Mouse (Mus musculus) thymus, postnatal 4 days (tissue): ENCODE data around the gene Pprc1.

Source experiments
- DNase-seq: peaks from one replicate; pipeline ENCODE4 v3.0.0; 2021

Gene Pprc1

GRCm38 (mm10) chr19:46056947-46057607 is 12.4 kb downstream of the Pprc1 start:
- peak; percentile 84 for DNase-seq

DNA sequence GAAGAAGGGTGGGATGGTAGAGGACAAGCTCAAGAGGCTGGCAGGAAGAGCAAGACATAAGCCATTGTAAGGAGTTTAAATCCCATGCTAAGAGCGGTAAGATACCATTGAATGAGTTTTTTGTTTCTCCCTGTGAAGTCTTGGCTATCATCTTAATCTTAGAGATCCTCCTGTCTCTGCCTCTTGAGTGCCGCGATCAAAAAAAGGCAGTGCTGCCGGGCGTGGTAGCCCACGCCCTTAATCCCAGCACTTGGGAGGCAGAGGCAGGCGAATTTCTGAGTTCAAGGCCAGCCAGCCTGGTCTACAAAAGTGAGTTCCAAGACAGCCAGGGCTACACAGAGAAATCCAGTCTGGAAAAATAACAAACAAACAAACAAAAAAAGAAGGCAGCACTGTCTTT is 13.8 kb downstream of the Pprc1 start:
- DNase-seq, result no peak

DNA sequence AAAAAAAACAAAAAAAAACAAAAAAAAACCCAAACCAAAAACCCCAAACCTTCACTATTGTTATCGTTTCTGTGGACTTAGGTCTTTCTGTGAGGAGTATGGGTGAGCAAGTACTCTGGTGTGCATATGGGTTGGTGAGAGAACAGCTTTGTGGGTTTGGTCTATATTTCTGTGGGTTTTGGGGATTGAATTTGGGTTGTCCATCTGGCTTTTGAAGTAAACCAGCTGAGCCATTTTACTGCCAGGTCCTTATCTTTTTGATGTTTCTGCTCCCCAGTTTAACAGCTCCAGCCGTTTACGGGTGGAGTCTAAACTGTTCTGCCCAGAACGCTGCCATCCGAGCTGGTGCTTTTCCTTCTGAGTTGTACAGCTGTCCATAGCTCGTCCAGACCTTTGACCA is 16.2 kb downstream of the Pprc1 start:
- DNase-seq, result no peak

- no peak for DNase-seq
These were observed 23.4 kb downstream of the Pprc1 start for GRCm38 (mm10) chr19:46068054-46068453.

GRCm38 (mm10) chr19:46073285-46073684 is 28.6 kb downstream of the Pprc1 start:
- DNase-seq, result no peak

DNA sequence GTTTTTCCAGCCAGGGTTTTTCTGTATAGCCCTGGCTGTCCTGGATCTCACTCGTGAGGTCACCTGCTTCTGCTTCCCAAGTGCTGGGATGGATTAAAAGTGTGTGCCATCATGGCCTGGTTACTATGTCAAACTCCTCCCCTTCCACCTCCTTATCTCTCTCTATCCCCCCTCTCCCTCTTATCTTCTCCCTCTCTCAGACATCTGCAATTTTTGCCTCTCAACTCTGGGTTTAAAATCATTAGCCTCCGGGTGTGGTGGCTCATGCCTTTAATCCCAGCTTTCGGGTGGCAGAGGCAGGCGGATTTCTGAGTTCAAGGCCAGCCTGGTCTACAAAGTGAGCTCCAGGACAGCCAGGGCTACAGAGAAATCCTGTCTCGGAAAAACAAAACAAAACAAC is 29.6 kb downstream of the Pprc1 start:
- DNase-seq, result no peak

- DNase-seq, result peak; percentile 99
These were observed 31.2 kb downstream of the Pprc1 start, which contains the start of gene Nolc1 for GRCm38 (mm10) chr19:46075616-46076607. Nolc1 (plus strand) TSS chr19:46075863.

DNA sequence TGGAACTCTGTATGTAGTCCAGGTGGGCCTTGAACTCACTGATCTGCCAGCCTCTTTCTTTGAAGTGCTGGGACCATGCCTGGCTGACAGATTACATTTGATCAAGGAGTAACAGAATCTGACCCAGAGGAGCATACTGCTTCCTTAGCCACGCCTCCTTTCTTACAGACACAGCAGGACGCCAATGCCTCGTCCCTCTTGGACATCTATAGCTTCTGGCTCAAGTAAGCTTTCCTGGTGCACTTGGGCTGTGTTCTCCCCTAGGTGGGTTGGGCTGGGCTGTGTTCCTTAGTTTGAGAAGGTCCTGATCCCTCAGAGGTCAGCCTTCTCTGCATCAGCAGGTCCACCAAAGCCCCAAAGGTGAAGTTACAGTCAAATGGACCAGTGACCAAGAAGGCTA is 33.8 kb downstream of the Pprc1 start:
- no peak for DNase-seq

- DNase-seq, result no peak
These were observed 40.5 kb downstream of the Pprc1 start for GRCm38 (mm10) chr19:46085185-46085584.

DNA sequence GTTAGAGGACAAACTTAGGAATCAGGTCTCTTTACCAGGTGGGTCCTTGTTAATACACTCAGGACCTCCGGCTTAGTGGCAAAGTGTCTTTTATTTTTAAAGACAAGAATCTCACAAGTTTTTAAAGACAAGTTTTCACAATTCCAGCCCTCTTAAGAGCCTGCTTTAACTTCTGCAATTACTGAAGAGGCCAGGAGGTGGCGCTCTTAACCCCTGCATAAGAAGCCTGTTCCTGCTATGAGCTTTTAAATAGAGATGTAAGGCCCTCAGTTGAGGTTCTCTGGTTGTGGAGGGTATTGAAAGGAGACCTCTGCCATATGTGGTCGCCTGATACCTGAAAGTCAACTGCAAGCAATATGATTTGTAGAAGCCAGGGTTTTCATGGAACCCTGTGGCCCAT is 41.7 kb downstream of the Pprc1 start:
- peak; percentile 73 for DNase-seq

GRCm38 (mm10) chr19:46087871-46088270 is 43.2 kb downstream of the Pprc1 start:
- no peak for DNase-seq

- DNase-seq, result no peak
These were observed 47.0 kb downstream of the Pprc1 start for GRCm38 (mm10) chr19:46091641-46092040.

- DNase-seq, result no peak
These were observed 49.5 kb downstream of the Pprc1 start for GRCm38 (mm10) chr19:46094144-46094543.

DNA sequence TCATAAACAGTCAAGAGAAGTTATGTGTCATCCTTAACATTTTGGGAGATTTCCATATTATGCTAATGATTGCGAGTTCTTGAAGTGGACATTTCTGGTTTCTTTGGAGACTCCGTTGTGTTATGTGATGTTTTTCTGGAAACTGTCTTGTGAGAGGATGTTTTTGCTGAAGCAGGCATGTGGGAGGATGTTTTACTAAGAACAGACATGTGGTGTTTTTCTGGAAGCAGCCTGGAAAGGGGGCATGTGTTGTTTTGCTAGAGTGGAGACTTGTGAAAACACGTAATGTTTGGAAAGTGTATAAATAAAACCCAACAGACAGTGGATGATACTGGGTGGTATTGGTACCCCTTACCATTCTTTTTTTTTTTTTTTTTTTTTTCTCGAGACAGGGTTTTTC is 50.6 kb downstream of the Pprc1 start:
- DNase-seq, result no peak

DNA sequence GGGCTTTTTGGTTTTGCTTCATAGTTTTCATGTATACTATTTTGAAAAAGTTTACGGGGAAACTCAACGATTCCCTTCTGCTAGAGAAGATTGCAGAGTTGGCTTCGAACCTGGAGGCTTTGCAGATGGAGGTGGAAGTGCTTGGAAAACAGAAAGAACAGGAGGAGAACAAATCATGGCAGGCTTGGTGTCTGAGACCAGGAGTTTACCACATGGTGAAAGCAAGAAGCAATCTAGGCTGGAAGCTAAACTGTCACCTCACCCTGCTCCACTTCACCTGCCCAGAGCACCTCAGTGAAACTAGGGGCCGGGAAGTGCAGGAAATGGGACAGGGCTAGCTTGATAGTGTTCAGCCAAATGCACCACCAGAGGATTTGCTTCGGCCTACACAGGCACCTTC is 51.7 kb downstream of the Pprc1 start:
- DNase-seq, result no peak

DNA sequence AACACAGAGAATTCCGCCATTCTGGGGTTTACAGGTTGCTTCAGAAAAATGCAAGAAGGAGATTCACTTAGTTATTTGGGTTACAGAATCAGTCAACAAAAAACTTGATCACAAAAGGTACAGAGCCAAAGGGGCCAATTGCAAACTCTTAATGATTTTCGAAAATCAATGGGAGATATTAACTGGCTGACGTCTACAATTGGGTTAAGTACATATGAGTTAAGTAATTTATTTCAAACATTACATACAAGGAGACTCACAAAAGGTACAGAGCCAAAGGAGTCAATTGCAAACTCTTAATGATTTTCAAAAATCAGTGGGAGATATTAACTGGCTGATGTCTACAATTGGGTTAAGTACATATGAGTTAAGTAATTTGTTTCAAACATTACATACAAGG is 54.9 kb downstream of the Pprc1 start:
- DNase-seq, result no peak

- no peak for DNase-seq
These were observed 58.9 kb downstream of the Pprc1 start for GRCm38 (mm10) chr19:46103437-46104186.

DNA sequence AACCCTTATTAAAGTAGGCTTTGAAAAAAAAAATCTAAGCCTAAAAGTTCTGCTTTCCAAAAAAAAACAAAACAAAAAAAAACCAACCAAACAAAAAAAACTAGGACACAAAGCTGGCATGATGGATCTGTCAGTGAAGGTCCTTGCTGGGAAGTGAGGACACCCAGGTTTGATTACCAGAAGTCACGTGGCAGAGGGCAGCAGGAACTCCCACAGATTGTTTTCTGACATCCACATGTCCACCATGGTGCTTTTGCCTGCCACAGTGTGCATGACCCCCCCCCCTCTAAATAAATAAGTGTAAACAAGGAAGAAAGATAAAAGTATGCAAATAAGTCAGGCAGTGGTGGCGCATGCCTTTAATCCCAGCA is 59.5 kb downstream of the Pprc1 start:
- DNase-seq, result no peak

GRCm38 (mm10) chr19:46110214-46110613 is 65.5 kb downstream of the Pprc1 start:
- no peak for DNase-seq

DNA sequence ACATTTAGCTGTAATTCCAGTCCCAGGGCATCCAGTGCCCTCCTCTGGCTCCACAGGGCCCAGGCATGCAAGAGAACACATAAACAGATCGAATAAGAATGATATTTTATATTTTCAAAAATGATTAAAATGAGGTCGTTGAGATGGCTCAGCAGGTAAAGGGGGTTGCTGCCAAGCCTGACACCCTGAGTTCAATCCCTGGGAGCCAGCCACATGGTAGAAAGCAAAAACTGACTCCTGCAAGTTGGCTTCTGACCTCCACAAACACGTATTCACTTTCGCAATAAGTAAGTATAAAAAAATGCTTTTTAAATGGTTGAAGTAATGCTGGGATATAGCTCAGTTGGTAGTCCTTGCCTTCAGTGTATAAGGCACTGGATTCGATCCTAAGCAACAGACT is 66.1 kb downstream of the Pprc1 start:
- DNase-seq, result no peak

- no peak for DNase-seq
These were observed 69.9 kb downstream of the Pprc1 start for GRCm38 (mm10) chr19:46114617-46115016.

DNA sequence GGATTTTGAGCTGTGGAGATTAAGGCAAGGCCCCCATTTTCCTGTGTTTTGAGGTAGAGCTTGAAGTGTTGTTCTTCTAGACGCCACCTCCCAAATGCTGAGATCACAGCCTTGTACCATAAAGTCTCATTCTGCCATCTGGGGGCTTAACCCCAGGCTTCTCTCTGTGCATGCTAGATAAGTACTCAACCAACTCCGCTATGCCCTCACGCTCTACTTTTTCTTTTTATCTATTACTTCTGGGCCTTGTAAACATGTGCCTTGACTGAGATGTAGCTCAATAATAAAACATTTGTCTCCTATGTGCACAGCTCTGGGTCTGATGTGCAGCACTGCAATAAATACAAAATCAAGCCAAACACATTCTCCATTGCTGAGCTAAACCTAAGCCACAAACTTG is 74.8 kb downstream of the Pprc1 start:
- no peak for DNase-seq

DNA sequence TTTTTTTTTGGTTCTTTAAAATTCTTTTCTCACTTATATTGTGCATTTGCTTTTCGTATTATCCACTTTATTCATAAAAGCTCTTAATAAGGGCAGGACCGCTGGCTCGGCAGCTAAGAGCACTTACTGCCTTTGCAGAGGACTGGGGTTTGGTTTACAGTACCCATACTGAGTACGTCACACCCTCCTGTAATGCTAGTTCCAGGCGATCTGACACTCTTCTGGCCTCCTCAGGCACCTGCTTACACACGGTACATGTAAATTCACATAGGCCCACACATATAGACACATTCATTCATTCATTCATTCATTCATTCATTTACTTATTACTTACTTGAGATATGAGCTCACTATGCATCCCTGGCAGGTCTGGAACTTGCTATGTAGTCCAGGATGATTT is 76.2 kb downstream of the Pprc1 start:
- no peak for DNase-seq
